Mouse (Mus musculus): ENCODE results near the gene Ddx19a.

GRCm38 (mm10) chr8:111034276-111034675 lies 36.7 kb upstream of the Ddx19a start:
- no peak for TF ChIP-seq CTCF (IDR thresholded peaks at IDR 0.05; ENCODE audit: borderline replicate concordance, insufficient read depth, low read length)
- TF ChIP-seq POLR2A (IDR thresholded peaks at IDR 0.05; ENCODE audit: low read depth, low read length), result no peak
